Mouse (Mus musculus): ENCODE measurements around the gene Slc25a43. TPM values are rescaled to one million over a fixed set of nuclear protein-coding genes. Genes with fewer than 3 reads are reported as not detected.

The Slc25a43 gene
- polyA plus RNA-seq, 1 experiment from 2014 or later, result 0.99 TPM

DNA sequence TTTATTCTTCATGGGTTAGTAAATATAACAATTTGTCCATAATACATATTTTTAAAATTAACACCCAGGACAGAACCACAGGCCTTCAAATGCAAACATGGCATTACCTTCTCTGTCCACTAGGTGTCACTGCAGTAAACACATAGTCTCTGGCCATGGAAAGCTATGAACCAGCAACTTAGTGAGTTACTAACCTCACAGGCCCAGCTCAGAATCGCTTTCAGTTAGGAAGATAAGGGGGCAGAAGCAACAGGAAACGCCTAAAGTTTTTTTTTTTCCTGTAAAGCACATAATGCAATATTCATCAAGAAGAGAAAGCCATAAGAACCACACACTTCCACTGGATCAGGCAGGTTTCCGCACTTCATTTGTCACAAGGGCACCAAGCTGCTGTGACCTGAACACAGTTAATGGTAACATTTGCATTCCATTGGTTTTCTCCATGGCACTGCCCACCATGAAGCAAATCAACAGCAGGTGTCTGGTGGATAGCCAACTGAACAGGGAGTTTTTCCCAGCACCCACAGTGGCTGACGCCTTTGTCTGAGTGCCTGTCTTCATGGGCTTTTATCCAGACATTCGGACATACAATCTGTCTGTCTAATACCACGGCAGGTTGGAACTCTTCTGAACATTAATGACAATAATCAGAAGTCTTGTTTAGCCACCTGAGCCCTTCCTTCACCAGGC is 17.6 kb downstream of the Slc25a43 start:
- peak; percentile 27 for DNase-seq (ENCODE audit: low spot score)
- H3K27ac ChIP-seq (replicated peaks), result peak overlapping the region; percentile 88
- WGBS, result 49% methylated on average over 6 of the region's 6 CpGs

GRCm38 (mm10) chrX:36762289-36762688 is 18.8 kb downstream of the Slc25a43 start:
- DNase-seq (ENCODE audit: low spot score), result no peak
- WGBS, result 72% methylated on average over 5 of the region's 5 CpGs
- peak overlapping the region; percentile 88 for H3K27ac ChIP-seq (replicated peaks)

More for the DNA sequence above, 17.6 kb downstream of the Slc25a43 start:
- Histone ChIP-seq H3K36me3 (no peaks in the 10 kb centered on the region), H3K4me1 (peaks cover 34% of the 10 kb centered on the region), H3K9me3 (replicated peaks) (no peaks in the 10 kb centered on the region), H3K4me3 (peak overlapping the region; percentile 11; the same call in 1 of the 2 replicates), H3K27me3 (ENCODE audit: low read depth, poor library complexity, severe bottlenecking) (no peaks in the 10 kb centered on the region)

GRCm38 (mm10) chrX:36762894-36763293 is 19.4 kb downstream of the Slc25a43 start:
- H3K27ac ChIP-seq (replicated peaks), result peak overlapping the region; percentile 88
- H3K9me3 ChIP-seq (replicated peaks), result no peaks in the 10 kb centered on the region
- WGBS, result 72% methylated on average over 4 of the region's 4 CpGs
- H3K4me3 ChIP-seq, result peak overlapping the region; percentile 32
- H3K36me3 ChIP-seq, result no peaks in the 10 kb centered on the region
- no peak for DNase-seq (ENCODE audit: low spot score)
- no peaks in the 10 kb centered on the region for H3K27me3 ChIP-seq (ENCODE audit: low read depth, poor library complexity, severe bottlenecking)
- H3K4me1 ChIP-seq, result peaks cover 34% of the 10 kb centered on the region

More at GRCm38 (mm10) chrX:36762289-36762688, 18.8 kb downstream of the Slc25a43 start:
- Histone ChIP-seq H3K4me1 (peaks cover 34% of the 10 kb centered on the region), H3K27me3 (ENCODE audit: low read depth, poor library complexity, severe bottlenecking) (no peaks in the 10 kb centered on the region), H3K36me3 (no peaks in the 10 kb centered on the region), H3K9me3 (replicated peaks) (no peaks in the 10 kb centered on the region), H3K4me3 (peak overlapping the region; percentile 32)

GRCm38 (mm10) chrX:36763298-36763933 is 20.0 kb downstream of the Slc25a43 start:
- peaks cover 34% of the 10 kb centered on the region for H3K4me1 ChIP-seq
- no peaks in the 10 kb centered on the region for H3K9me3 ChIP-seq (replicated peaks)
- no peaks in the 10 kb centered on the region for H3K27me3 ChIP-seq (ENCODE audit: low read depth, poor library complexity, severe bottlenecking)
- H3K4me3 ChIP-seq, result peak overlapping the region; percentile 32
- peak; percentile 32 for DNase-seq (ENCODE audit: low spot score)
- H3K36me3 ChIP-seq, result no peaks in the 10 kb centered on the region
- WGBS, result 38% methylated on average over 11 of the region's 11 CpGs
- H3K27ac ChIP-seq (replicated peaks), result peak overlapping the region; percentile 88

DNA sequence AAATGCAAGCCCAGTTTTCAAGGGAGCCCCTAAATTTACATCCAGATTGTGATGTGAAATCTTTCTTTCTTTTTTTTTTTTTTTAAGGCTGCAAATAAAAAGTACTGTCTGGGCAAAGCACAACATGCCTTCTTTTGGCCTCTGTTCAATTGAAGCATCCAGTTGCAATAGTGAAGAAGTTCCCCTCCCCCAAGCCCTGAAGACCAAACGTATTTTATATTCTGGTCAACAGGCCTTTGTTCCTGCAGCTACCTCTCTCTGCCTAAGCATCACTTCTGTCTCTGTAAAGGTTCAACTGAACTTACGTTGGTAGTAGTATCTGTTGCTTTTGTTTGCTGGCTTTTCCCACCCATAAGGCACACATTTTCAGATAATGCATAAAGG is 20.5 kb downstream of the Slc25a43 start:
- H3K27me3 ChIP-seq (ENCODE audit: low read depth, poor library complexity, severe bottlenecking), result no peaks in the 10 kb centered on the region
- no peaks in the 10 kb centered on the region for H3K9me3 ChIP-seq (replicated peaks)
- WGBS, result 26% methylated on average over 2 of the region's 2 CpGs
- peaks cover 34% of the 10 kb centered on the region for H3K4me1 ChIP-seq
- peak overlapping the region; percentile 88 for H3K27ac ChIP-seq (replicated peaks)
- DNase-seq (ENCODE audit: low spot score), result peak; percentile 16
- H3K36me3 ChIP-seq, result no peaks in the 10 kb centered on the region
- 0 out of 2 replicates have a peak overlapping the region, but pooled peaks have one; percentile 32 for H3K4me3 ChIP-seq

GRCm38 (mm10) chrX:36767386-36767785 is 23.9 kb downstream of the Slc25a43 start:
- H3K9me3 ChIP-seq (replicated peaks), result no peaks in the 10 kb centered on the region

GRCm38 (mm10) chrX:36772591-36772990 is 29.1 kb downstream of the Slc25a43 start:
- 90% methylated on average over 6 of the region's 6 CpGs for WGBS
- Histone ChIP-seq H3K27me3 (ENCODE audit: low read depth, poor library complexity, severe bottlenecking) (no peaks in the 10 kb centered on the region), H3K9me3 (replicated peaks) (no peaks in the 10 kb centered on the region), H3K4me3 (no peak overlapping the region), H3K27ac (replicated peaks) (no peak overlapping the region), H3K4me1 (no peaks in the 10 kb centered on the region), H3K36me3 (no peaks in the 10 kb centered on the region)
- DNase-seq (ENCODE audit: low spot score), result no peak

More at GRCm38 (mm10) chrX:36767386-36767785, 23.9 kb downstream of the Slc25a43 start:
- H3K4me1 ChIP-seq, result peaks cover 21% of the 10 kb centered on the region
- 54% methylated on average over 5 of the region's 5 CpGs for WGBS
- no peak overlapping the region for H3K4me3 ChIP-seq
- no peaks in the 10 kb centered on the region for H3K36me3 ChIP-seq
- no peaks in the 10 kb centered on the region for H3K27me3 ChIP-seq (ENCODE audit: low read depth, poor library complexity, severe bottlenecking)
- H3K27ac ChIP-seq (replicated peaks), result no peak overlapping the region
- no peak for DNase-seq (ENCODE audit: low spot score)

DNA sequence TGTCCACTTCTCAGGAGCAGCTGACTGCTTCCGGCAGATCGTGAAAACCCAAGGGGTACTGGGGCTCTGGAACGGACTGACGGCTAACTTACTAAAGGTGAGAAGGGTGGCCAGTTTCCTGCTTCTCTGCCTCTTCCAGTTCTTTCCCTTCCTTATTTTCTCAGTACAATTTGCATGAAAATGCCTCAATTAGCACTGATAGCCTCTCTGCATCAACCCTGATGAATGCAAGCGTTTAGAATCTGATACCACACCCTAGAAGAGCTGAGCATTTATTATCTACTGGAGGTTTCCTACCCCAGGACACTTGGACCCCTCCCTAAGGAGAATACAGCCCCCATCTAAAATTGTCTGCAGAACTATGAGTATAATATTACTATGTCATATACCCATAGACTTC is 32.1 kb downstream of the Slc25a43 start:
- Histone ChIP-seq H3K27me3 (ENCODE audit: low read depth, poor library complexity, severe bottlenecking) (no peaks in the 10 kb centered on the region), H3K27ac (replicated peaks) (no peak overlapping the region), H3K9me3 (replicated peaks) (no peaks in the 10 kb centered on the region), H3K4me3 (no peak overlapping the region), H3K4me1 (no peaks in the 10 kb centered on the region), H3K36me3 (no peaks in the 10 kb centered on the region)
- WGBS, result 89% methylated on average over 5 of the region's 5 CpGs
- no peak for DNase-seq (ENCODE audit: low spot score)

- 79% methylated on average over 4 of the region's 4 CpGs for whole genome bisulfite sequencing
- no peak for DNase-seq (ENCODE audit: low spot score)
These were observed 34.2 kb downstream of the Slc25a43 start for GRCm38 (mm10) chrX:36777694-36778093.

DNA sequence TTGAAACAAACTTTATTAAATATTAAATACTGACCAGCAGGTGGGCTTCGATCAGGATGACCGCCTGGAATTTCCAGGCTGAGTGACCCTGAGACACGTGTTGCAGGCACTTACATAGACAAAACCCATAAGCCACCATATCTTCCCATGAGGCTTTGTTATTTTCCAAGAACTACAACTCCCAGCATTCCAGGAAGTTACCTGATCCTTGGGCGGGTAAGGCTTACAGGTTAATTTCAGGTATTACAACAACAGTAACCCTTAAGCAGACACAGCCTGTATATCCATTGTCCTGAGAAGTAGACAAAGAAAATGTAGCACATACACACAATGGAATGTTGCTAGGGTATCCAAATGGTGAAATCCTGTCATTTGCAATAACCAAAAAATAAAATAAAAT is 45.9 kb downstream of the Slc25a43 start:
- H3K9me3 ChIP-seq (replicated peaks), result no peaks in the 10 kb centered on the region
- DNase-seq (ENCODE audit: low spot score), result no peak
- H3K36me3 ChIP-seq, result no peaks in the 10 kb centered on the region
- no peaks in the 10 kb centered on the region for H3K27me3 ChIP-seq (ENCODE audit: low read depth, poor library complexity, severe bottlenecking)
- no peak overlapping the region for H3K27ac ChIP-seq (replicated peaks)
- 59% methylated on average over 4 of the region's 4 CpGs for WGBS
- no peaks in the 10 kb centered on the region for H3K4me1 ChIP-seq
- no peak overlapping the region for H3K4me3 ChIP-seq

More at GRCm38 (mm10) chrX:36777694-36778093, 34.2 kb downstream of the Slc25a43 start:
- no peaks in the 10 kb centered on the region for H3K27me3 ChIP-seq (ENCODE audit: low read depth, poor library complexity, severe bottlenecking)
- H3K9me3 ChIP-seq (replicated peaks), result no peaks in the 10 kb centered on the region
- no peaks in the 10 kb centered on the region for H3K36me3 ChIP-seq
- H3K27ac ChIP-seq (replicated peaks), result no peak overlapping the region
- H3K4me3 ChIP-seq, result no peak overlapping the region
- H3K4me1 ChIP-seq, result no peaks in the 10 kb centered on the region

GRCm38 (mm10) chrX:36794571-36794970 is 51.1 kb downstream of the Slc25a43 start:
- 63% methylated on average over 5 of the region's 5 CpGs for WGBS
- peaks cover 8% of the 10 kb centered on the region; the same call in 1 of the 2 replicates for H3K9me3 ChIP-seq (replicated peaks)
- H3K4me3 ChIP-seq, result no peak overlapping the region
- no peak for DNase-seq (ENCODE audit: low spot score)
- peaks cover 12% of the 10 kb centered on the region for H3K4me1 ChIP-seq
- H3K27me3 ChIP-seq (ENCODE audit: low read depth, poor library complexity, severe bottlenecking), result no peaks in the 10 kb centered on the region
- H3K27ac ChIP-seq (replicated peaks), result no peak overlapping the region
- H3K36me3 ChIP-seq, result peaks cover 20% of the 10 kb centered on the region

GRCm38 (mm10) chrX:36795424-36796162 is 52.1 kb downstream of the Slc25a43 start, which contains the start of gene Slc25a5:
Gene Slc25a5, plus strand, starts transcription at chrX:36795651.
- Histone ChIP-seq H3K4me3 (peak within 1 kb of the TSS; percentile 69), H3K4me1 (peaks cover 13% of the 10 kb centered on the region), H3K9me3 (replicated peaks) (peaks cover 8% of the 10 kb centered on the region; the same call in 1 of the 2 replicates), H3K27me3 (ENCODE audit: low read depth, poor library complexity, severe bottlenecking) (no peaks in the 10 kb centered on the region), H3K27ac (replicated peaks) (peak within 1 kb of the TSS; percentile 89), H3K36me3 (peaks cover 20% of the 10 kb centered on the region)
- DNase-seq (ENCODE audit: low spot score), result peak; percentile 82
- 19% methylated on average over 41 of the region's 41 CpGs for WGBS
